Mouse (Mus musculus): ENCODE results near the gene Clec12a. TPM values are rescaled to one million over a fixed set of nuclear protein-coding genes. Genes with fewer than 3 reads are reported as not detected.

Clec12a gene
- polyA plus RNA-seq, 1 experiment, result not detected

DNA sequence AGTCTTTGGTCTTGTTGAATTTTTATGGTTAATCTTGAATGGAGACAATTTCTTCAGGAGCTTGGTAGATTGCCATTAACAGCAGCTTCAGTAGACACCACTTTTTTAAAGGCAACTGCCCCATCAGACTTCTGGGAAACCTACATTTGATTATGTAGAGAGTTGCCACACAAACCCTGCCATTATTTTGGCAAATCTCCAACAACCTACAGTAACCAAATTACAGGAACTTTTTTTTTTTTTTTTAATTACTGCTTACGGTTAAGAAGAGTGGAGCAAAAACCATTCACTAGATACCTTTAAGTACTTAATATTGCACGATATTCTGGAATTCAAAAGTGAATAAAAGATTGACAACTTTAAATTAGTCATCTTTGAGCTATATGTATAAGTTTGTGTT lies 17.0 kb downstream of the Clec12a start:
- Histone ChIP-seq H3K9ac (ENCODE audit: low read depth, poor library complexity, severe bottlenecking) (no peak overlapping the region), H3K4me1 (ENCODE audit: control insufficient read depth, insufficient read depth, low read length) (no peaks in the 10 kb centered on the region), H3K27ac (ENCODE audit: insufficient read depth, low read length) (no peak overlapping the region), H3K36me3 (ENCODE audit: control insufficient read depth, insufficient read depth, low read length, poor library complexity, severe bottlenecking) (no peaks in the 10 kb centered on the region), H3K4me3 (ENCODE audit: low read depth, low read length) (no peak overlapping the region), H3K27me3 (ENCODE audit: control insufficient read depth, insufficient read depth, low read length, poor library complexity, severe bottlenecking) (no peaks in the 10 kb centered on the region), H3K9me3 (replicated peaks; ENCODE audit: control insufficient read depth, insufficient read depth, low read length, poor library complexity, severe bottlenecking) (no peaks in the 10 kb centered on the region)
- TF ChIP-seq CTCF (IDR thresholded peaks at IDR 0.05; ENCODE audit: low read depth, low read length) (no peak), POLR2A (IDR thresholded peaks at IDR 0.05; ENCODE audit: insufficient read depth, low read length) (no peak), EP300 (IDR thresholded peaks at IDR 0.05; ENCODE audit: insufficient read depth, low read depth, low read length) (no peak)

DNA sequence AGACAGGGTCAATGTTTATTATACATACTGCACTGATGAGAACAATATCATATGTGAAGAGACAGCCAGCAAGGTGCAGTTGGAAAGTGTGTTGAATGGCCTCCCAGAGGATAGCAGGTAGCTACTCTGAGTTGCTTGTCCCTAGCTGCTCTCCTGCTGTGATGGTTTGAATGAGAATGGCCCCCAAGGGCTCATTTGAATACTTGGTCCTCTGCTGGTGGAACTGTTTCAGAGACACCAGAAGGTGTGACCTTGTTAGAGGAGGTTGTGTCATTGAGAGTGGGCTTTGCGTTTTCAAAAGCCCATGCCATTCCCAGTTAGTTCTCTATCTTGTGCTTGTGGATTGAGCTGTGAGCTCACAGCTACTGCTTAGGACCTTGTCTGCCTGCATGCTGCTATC lies 21.5 kb downstream of the Clec12a start:
- H3K36me3 ChIP-seq (ENCODE audit: control insufficient read depth, insufficient read depth, low read length, poor library complexity, severe bottlenecking), result no peaks in the 10 kb centered on the region
- no peak overlapping the region for H3K4me3 ChIP-seq (ENCODE audit: low read depth, low read length)
- H3K4me1 ChIP-seq (ENCODE audit: control insufficient read depth, insufficient read depth, low read length), result no peaks in the 10 kb centered on the region
- H3K9me3 ChIP-seq (replicated peaks; ENCODE audit: control insufficient read depth, insufficient read depth, low read length, poor library complexity, severe bottlenecking), result no peaks in the 10 kb centered on the region
- TF ChIP-seq CTCF (IDR thresholded peaks at IDR 0.05; ENCODE audit: low read depth, low read length), result no peak
- TF ChIP-seq EP300 (IDR thresholded peaks at IDR 0.05; ENCODE audit: insufficient read depth, low read depth, low read length), result peak; percentile 74; the same call in 1 of the 2 replicates
- 0 out of 2 replicates have a peak overlapping the region, but pooled peaks have one; percentile 58 for H3K27ac ChIP-seq (ENCODE audit: insufficient read depth, low read length)
- H3K9ac ChIP-seq (ENCODE audit: low read depth, poor library complexity, severe bottlenecking), result no peak overlapping the region
- H3K27me3 ChIP-seq (ENCODE audit: control insufficient read depth, insufficient read depth, low read length, poor library complexity, severe bottlenecking), result no peaks in the 10 kb centered on the region

DNA sequence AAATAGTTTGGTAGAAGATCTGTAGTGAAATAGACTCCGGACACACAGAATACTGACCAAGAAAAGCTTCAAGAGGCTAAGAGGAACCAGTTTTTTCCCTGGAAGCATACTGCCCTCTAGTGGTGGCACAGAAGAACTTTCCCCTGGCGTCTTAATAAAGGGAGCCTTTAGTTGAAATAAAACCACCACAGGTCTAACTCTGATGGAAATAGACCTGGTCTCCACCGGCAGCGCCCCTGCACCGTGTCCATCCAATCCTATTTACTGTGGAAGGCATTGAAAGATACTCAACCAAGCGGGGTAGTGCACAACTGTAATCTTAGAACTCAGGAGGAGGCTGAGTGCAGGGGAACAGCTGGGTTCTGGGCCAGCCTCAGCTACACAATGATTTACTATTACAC lies 23.5 kb downstream of the Clec12a start:
- Histone ChIP-seq H3K9ac (ENCODE audit: low read depth, poor library complexity, severe bottlenecking) (no peak overlapping the region), H3K27me3 (ENCODE audit: control insufficient read depth, insufficient read depth, low read length, poor library complexity, severe bottlenecking) (no peaks in the 10 kb centered on the region), H3K4me3 (ENCODE audit: low read depth, low read length) (no peak overlapping the region), H3K4me1 (ENCODE audit: control insufficient read depth, insufficient read depth, low read length) (no peaks in the 10 kb centered on the region), H3K36me3 (ENCODE audit: control insufficient read depth, insufficient read depth, low read length, poor library complexity, severe bottlenecking) (no peaks in the 10 kb centered on the region), H3K9me3 (replicated peaks; ENCODE audit: control insufficient read depth, insufficient read depth, low read length, poor library complexity, severe bottlenecking) (no peaks in the 10 kb centered on the region), H3K27ac (ENCODE audit: insufficient read depth, low read length) (no peak overlapping the region)
- TF ChIP-seq CTCF (IDR thresholded peaks at IDR 0.05; ENCODE audit: low read depth, low read length), result no peak
- no peak for TF ChIP-seq EP300 (IDR thresholded peaks at IDR 0.05; ENCODE audit: insufficient read depth, low read depth, low read length)
- no peak for TF ChIP-seq POLR2A (IDR thresholded peaks at IDR 0.05; ENCODE audit: insufficient read depth, low read length)

DNA sequence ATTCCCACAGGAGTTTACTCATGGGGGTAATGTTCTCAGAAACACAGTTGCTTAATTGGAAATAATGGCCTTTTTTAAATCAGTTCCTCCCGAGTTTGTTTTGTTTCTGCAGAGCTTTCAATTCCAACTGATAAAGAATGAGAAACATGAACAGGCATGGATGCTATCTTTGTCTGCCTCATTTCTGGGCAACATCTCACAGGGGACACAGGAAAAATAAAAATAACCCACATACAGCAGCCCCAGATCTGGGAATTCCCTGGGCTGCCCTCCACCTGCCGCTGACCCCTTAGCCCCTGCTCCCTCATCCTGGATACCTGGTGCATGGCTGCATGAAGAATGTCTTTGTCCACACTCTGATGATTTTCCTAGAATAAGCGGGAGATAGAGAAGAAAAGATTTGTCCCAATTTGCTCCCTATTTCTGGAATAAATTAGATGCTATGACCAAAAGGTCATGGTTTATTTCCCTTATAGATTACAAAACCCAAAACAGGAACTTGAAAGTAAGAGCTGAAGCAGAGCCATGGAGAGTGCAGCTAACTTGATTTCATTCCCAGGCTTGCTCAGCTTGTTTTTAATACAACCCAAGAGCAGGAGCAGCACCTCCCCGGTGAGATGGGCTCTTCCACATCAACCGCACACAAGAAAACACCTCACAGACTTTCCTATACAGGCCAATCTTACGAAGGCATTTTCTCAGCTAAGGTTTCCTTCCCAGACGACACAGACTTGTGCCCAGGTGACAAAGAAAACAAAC lies 27.1 kb downstream of the Clec12a start:
- no peak overlapping the region for H3K27ac ChIP-seq (ENCODE audit: insufficient read depth, low read length)
- no peak overlapping the region for H3K4me3 ChIP-seq (ENCODE audit: low read depth, low read length)
- no peaks in the 10 kb centered on the region for H3K9me3 ChIP-seq (replicated peaks; ENCODE audit: control insufficient read depth, insufficient read depth, low read length, poor library complexity, severe bottlenecking)
- H3K4me1 ChIP-seq (ENCODE audit: control insufficient read depth, insufficient read depth, low read length), result no peaks in the 10 kb centered on the region
- H3K9ac ChIP-seq (ENCODE audit: low read depth, poor library complexity, severe bottlenecking), result no peak overlapping the region
- H3K27me3 ChIP-seq (ENCODE audit: control insufficient read depth, insufficient read depth, low read length, poor library complexity, severe bottlenecking), result no peaks in the 10 kb centered on the region
- no peak for TF ChIP-seq EP300 (IDR thresholded peaks at IDR 0.05; ENCODE audit: insufficient read depth, low read depth, low read length)
- no peak for TF ChIP-seq POLR2A (IDR thresholded peaks at IDR 0.05; ENCODE audit: insufficient read depth, low read length)
- no peak for TF ChIP-seq CTCF (IDR thresholded peaks at IDR 0.05; ENCODE audit: low read depth, low read length)
- no peaks in the 10 kb centered on the region for H3K36me3 ChIP-seq (ENCODE audit: control insufficient read depth, insufficient read depth, low read length, poor library complexity, severe bottlenecking)

DNA sequence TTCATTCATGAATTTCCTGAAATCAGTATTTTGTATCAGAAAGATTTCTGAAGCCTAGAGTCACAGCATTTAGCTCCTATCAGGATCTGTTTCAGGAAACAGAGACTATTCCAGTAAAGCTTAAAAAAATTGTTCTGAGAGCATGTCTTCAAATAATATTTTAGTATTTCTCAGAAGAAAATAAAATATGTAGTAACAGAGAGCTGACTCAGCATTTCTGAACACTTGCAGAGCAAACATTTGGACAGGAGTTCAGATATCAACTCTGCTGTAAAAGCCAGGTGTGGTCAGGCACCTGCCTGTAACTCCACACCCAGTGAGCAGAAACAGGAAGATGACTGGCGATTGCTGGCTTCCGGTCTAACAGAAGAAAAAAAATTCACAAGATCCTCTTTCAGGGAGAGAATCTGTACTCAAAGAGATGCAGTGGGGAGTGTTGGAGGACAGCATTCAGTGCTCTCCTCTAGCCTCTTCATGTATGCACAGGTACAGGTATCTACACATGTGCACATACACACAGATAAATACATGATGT lies 32.5 kb downstream of the Clec12a start:
- Histone ChIP-seq H3K27me3 (ENCODE audit: control insufficient read depth, insufficient read depth, low read length, poor library complexity, severe bottlenecking) (no peaks in the 10 kb centered on the region), H3K4me3 (ENCODE audit: low read depth, low read length) (no peak overlapping the region), H3K9ac (ENCODE audit: low read depth, poor library complexity, severe bottlenecking) (no peak overlapping the region), H3K4me1 (ENCODE audit: control insufficient read depth, insufficient read depth, low read length) (no peaks in the 10 kb centered on the region), H3K36me3 (ENCODE audit: control insufficient read depth, insufficient read depth, low read length, poor library complexity, severe bottlenecking) (no peaks in the 10 kb centered on the region), H3K9me3 (replicated peaks; ENCODE audit: control insufficient read depth, insufficient read depth, low read length, poor library complexity, severe bottlenecking) (no peaks in the 10 kb centered on the region), H3K27ac (ENCODE audit: insufficient read depth, low read length) (no peak overlapping the region)
- TF ChIP-seq POLR2A (IDR thresholded peaks at IDR 0.05; ENCODE audit: insufficient read depth, low read length), result no peak
- no peak for TF ChIP-seq EP300 (IDR thresholded peaks at IDR 0.05; ENCODE audit: insufficient read depth, low read depth, low read length)
- TF ChIP-seq CTCF (IDR thresholded peaks at IDR 0.05; ENCODE audit: low read depth, low read length), result no peak

DNA sequence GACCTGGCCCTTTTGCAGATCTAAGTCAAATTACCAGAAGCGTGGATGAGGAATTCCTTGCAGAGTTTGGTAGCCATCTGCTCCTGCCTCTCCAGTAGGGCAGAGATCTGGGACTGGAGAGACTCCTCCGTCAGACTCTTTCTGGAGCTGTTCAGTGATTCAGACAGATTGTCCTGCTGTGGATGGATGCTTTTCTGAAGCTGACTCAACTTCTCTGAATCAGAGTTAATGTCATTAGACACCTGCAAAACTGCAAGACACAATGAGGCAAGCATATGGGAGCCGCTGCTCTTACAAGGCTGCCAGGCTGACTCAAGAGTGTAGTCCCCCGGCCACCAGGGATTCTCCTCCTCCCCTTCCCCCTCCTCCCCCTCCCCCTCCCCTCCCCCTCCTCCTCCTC lies 38.0 kb downstream of the Clec12a start:
- no peaks in the 10 kb centered on the region for H3K9me3 ChIP-seq (replicated peaks; ENCODE audit: control insufficient read depth, insufficient read depth, low read length, poor library complexity, severe bottlenecking)
- no peak overlapping the region for H3K9ac ChIP-seq (ENCODE audit: low read depth, poor library complexity, severe bottlenecking)
- TF ChIP-seq CTCF (IDR thresholded peaks at IDR 0.05; ENCODE audit: low read depth, low read length) (no peak), POLR2A (IDR thresholded peaks at IDR 0.05; ENCODE audit: insufficient read depth, low read length) (no peak), EP300 (IDR thresholded peaks at IDR 0.05; ENCODE audit: insufficient read depth, low read depth, low read length) (no peak)
- no peak overlapping the region for H3K4me3 ChIP-seq (ENCODE audit: low read depth, low read length)
- no peaks in the 10 kb centered on the region for H3K36me3 ChIP-seq (ENCODE audit: control insufficient read depth, insufficient read depth, low read length, poor library complexity, severe bottlenecking)
- H3K4me1 ChIP-seq (ENCODE audit: control insufficient read depth, insufficient read depth, low read length), result no peaks in the 10 kb centered on the region
- H3K27me3 ChIP-seq (ENCODE audit: control insufficient read depth, insufficient read depth, low read length, poor library complexity, severe bottlenecking), result no peaks in the 10 kb centered on the region
- no peak overlapping the region for H3K27ac ChIP-seq (ENCODE audit: insufficient read depth, low read length)
